Mouse (Mus musculus): ENCODE measurements at regions not wholly inside any gene's neighbourhood (a gene's known extent, or its start where the extent isn't known, plus 50 kb on each side); places are given as distances from the start of the nearest gene placed in this dataset.

DNA sequence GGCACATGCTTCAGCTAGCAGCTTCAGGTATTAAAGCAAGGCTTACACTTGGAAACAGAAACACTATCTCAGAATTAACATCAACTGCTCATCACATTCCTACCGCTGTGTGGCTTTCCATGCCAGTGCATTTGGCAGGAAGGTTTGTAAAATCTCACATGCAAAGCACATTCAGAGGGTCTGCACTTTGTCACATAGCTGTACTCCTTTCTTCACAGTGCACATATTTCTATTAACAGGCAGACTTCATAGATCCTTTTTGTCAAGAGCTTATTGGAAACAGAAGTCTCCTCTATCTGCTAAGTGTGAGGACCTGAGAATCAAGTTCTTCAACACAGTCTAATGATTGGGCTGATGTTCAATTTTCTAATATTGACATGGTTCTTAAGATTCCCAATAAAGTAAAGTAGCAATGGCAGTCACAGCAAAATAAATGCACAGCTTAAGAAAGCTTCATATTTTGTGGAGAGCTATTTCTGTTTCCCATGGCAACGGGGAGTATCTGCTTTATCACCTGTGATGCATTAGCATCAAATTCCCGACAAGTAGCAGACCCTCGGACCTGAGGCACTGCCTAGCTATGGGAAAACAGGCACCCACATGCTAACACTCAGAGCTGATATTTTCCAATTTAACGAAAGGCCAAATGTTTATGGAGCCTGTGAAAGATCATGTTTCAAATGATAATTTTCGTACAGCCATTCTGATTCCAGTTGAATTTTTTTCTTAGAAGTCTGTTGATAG is 876.8 kb upstream of the Igfbp7 start:
- DNase-seq (ENCODE audit: low spot score in 2 of 2): no peak

DNA sequence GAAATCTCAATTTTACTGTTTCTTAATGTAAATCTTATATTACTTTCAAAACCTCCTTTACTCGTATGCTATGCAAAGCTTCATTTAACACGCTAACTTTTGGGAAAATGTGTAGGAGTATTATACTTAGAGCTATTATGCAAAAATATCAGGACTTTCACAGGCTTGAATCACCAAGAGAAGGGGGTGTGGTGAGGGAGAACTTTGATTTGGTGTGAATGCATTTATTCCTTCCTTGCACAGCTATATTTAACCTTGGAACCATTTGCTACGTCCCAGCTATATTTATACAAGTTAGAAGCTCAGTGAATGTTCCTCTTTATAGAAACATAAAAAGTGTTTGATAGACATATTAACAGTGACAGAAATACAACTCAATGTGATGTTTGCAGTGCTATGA is 843.6 kb upstream of the Igfbp7 start:
- DNase-seq (ENCODE audit: low spot score in 2 of 2): peak in 1 of 2 experiments; percentile 3

DNA sequence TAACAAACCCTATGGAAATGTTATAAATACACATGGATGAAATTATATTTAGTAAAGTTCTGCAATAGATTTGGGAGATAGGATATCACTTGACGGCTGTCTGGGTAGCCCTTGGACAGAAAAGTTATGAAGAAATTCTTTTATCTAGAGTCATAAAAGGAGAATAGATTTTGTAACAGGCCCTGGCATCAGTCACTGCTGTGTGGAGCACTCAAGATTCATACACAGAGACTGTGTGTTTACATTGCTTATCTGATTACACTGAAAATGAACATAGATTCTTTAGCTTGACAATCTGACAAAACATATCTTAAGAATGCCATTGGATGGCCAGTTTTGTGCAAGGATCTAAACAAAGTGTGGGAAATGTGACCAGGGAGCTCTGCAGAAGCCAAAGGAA is 805.9 kb upstream of the Igfbp7 start:
- no peak for DNase-seq (ENCODE audit: low spot score in 2 of 2)

All from frontal cortex, postnatal 10 days (tissue).